Mouse (Mus musculus): ENCODE measurements at regions not wholly inside any gene's neighbourhood (a gene's known extent, or its start where the extent isn't known, plus 50 kb on each side); places are given as distances from the start of the nearest gene placed in this dataset.

GRCm38 (mm10) chr8:103281801-103282200, 496.4 kb upstream of the Cdh11 start:
- H3K27ac ChIP-seq (replicated peaks): no peak overlapping the region
- no peaks in the 10 kb centered on the region for H3K36me3 ChIP-seq
- WGBS: 55% methylated on average over 1 of the region's 1 CpGs

GRCm38 (mm10) chr8:103288561-103288974, 503.1 kb upstream of the Cdh11 start:
- Histone ChIP-seq H3K4me1 (peaks cover 6% of the 10 kb centered on the region), H3K27ac (replicated peaks) (no peak overlapping the region), H3K27me3 (peaks cover 10% of the 10 kb centered on the region; the same call in 1 of the 2 replicates), H3K36me3 (no peaks in the 10 kb centered on the region), H3K9ac (replicated peaks) (no peak overlapping the region), H3K9me3 (no peaks in the 10 kb centered on the region), H3K4me3 (no peak overlapping the region), H3K4me2 (replicated peaks) (no peak overlapping the region)
- WGBS: 57% methylated on average over 12 of the region's 12 CpGs
- ATAC-seq (ENCODE audit: low FRiP score, low read depth): peak; percentile 38; the same call in 1 of the 2 replicates

More at GRCm38 (mm10) chr8:103281801-103282200, 496.4 kb upstream of the Cdh11 start:
- no peak for ATAC-seq (ENCODE audit: low FRiP score, low read depth)
- Histone ChIP-seq H3K27me3 (no peaks in the 10 kb centered on the region), H3K4me3 (no peak overlapping the region), H3K4me1 (no peaks in the 10 kb centered on the region), H3K9me3 (no peaks in the 10 kb centered on the region), H3K4me2 (replicated peaks) (no peak overlapping the region), H3K9ac (replicated peaks) (no peak overlapping the region)

GRCm38 (mm10) chr8:103292896-103293295, 507.5 kb upstream of the Cdh11 start:
- ATAC-seq (ENCODE audit: low FRiP score, low read depth): no peak
- no peak overlapping the region for H3K27ac ChIP-seq (replicated peaks)
- H3K4me2 ChIP-seq (replicated peaks): no peak overlapping the region
- no peak overlapping the region for H3K4me3 ChIP-seq
- no peaks in the 10 kb centered on the region for H3K9me3 ChIP-seq
- H3K4me1 ChIP-seq: peaks cover 6% of the 10 kb centered on the region
- no peaks in the 10 kb centered on the region for H3K36me3 ChIP-seq
- WGBS: 75% methylated on average over 2 of the region's 2 CpGs
- peaks cover 10% of the 10 kb centered on the region; the same call in 1 of the 2 replicates for H3K27me3 ChIP-seq
- H3K9ac ChIP-seq (replicated peaks): no peak overlapping the region

GRCm38 (mm10) chr8:103306476-103307183, 521.2 kb upstream of the Cdh11 start:
- no peak overlapping the region for H3K4me3 ChIP-seq
- no peaks in the 10 kb centered on the region for H3K36me3 ChIP-seq
- H3K9ac ChIP-seq (replicated peaks): no peak overlapping the region
- no peak for ATAC-seq (ENCODE audit: low FRiP score, low read depth)
- no peaks in the 10 kb centered on the region for H3K27me3 ChIP-seq
- H3K4me1 ChIP-seq: no peaks in the 10 kb centered on the region
- no peaks in the 10 kb centered on the region for H3K9me3 ChIP-seq
- H3K27ac ChIP-seq (replicated peaks): no peak overlapping the region
- no peak overlapping the region for H3K4me2 ChIP-seq (replicated peaks)
- 61% methylated on average over 1 of the region's 1 CpGs for WGBS

GRCm38 (mm10) chr8:103313576-103313975, 528.1 kb upstream of the Cdh11 start:
- no peak for ATAC-seq (ENCODE audit: low FRiP score, low read depth)
- Histone ChIP-seq H3K4me3 (no peak overlapping the region), H3K27ac (replicated peaks) (no peak overlapping the region), H3K27me3 (peaks cover 4% of the 10 kb centered on the region), H3K9me3 (no peaks in the 10 kb centered on the region), H3K36me3 (no peaks in the 10 kb centered on the region), H3K9ac (replicated peaks) (no peak overlapping the region), H3K4me1 (peaks cover 11% of the 10 kb centered on the region; the same call in 1 of the 2 replicates), H3K4me2 (replicated peaks) (no peak overlapping the region)
- WGBS: 55% methylated on average over 1 of the region's 1 CpGs

GRCm38 (mm10) chr8:103314279-103315022, 529.0 kb upstream of the Cdh11 start:
- ATAC-seq (ENCODE audit: low FRiP score, low read depth): peak; percentile 90
- Histone ChIP-seq H3K4me1 (peaks cover 11% of the 10 kb centered on the region; the same call in 1 of the 2 replicates), H3K4me2 (replicated peaks) (no peak overlapping the region), H3K9ac (replicated peaks) (no peak overlapping the region), H3K4me3 (no peak overlapping the region), H3K27me3 (peaks cover 4% of the 10 kb centered on the region), H3K27ac (replicated peaks) (no peak overlapping the region), H3K36me3 (no peaks in the 10 kb centered on the region), H3K9me3 (no peaks in the 10 kb centered on the region)
- 0% methylated on average over 1 of the region's 1 CpGs for WGBS

- no peak overlapping the region for H3K4me2 ChIP-seq (replicated peaks)
- ATAC-seq (ENCODE audit: low FRiP score, low read depth): no peak
- H3K27ac ChIP-seq (replicated peaks): no peak overlapping the region
- no peaks in the 10 kb centered on the region for H3K9me3 ChIP-seq
- peaks cover 11% of the 10 kb centered on the region; the same call in 1 of the 2 replicates for H3K4me1 ChIP-seq
- H3K9ac ChIP-seq (replicated peaks): no peak overlapping the region
- H3K4me3 ChIP-seq: no peak overlapping the region
- peaks cover 4% of the 10 kb centered on the region for H3K27me3 ChIP-seq
- 69% methylated on average over 1 of the region's 1 CpGs for WGBS
- no peaks in the 10 kb centered on the region for H3K36me3 ChIP-seq
Measured at GRCm38 (mm10) chr8:103315742-103316141, 530.3 kb upstream of the Cdh11 start.

- Histone ChIP-seq H3K4me1 (peaks cover 11% of the 10 kb centered on the region; the same call in 1 of the 2 replicates), H3K9me3 (no peaks in the 10 kb centered on the region), H3K27me3 (peaks cover 4% of the 10 kb centered on the region), H3K9ac (replicated peaks) (no peak overlapping the region), H3K36me3 (no peaks in the 10 kb centered on the region), H3K4me2 (replicated peaks) (no peak overlapping the region), H3K27ac (replicated peaks) (no peak overlapping the region), H3K4me3 (no peak overlapping the region)
- WGBS: 55% methylated on average over 5 of the region's 5 CpGs
- no peak for ATAC-seq (ENCODE audit: low FRiP score, low read depth)
Measured at GRCm38 (mm10) chr8:103316691-103317091, 531.2 kb upstream of the Cdh11 start.

GRCm38 (mm10) chr8:103317149-103317725, 531.8 kb upstream of the Cdh11 start:
- no peaks in the 10 kb centered on the region for H3K36me3 ChIP-seq
- H3K4me3 ChIP-seq: no peak overlapping the region
- no peak overlapping the region for H3K9ac ChIP-seq (replicated peaks)
- no peak overlapping the region for H3K4me2 ChIP-seq (replicated peaks)
- no peak overlapping the region for H3K27ac ChIP-seq (replicated peaks)
- ATAC-seq (ENCODE audit: low FRiP score, low read depth): no peak
- H3K9me3 ChIP-seq: no peaks in the 10 kb centered on the region
- peaks cover 11% of the 10 kb centered on the region; the same call in 1 of the 2 replicates for H3K4me1 ChIP-seq
- peaks cover 4% of the 10 kb centered on the region for H3K27me3 ChIP-seq
- 89% methylated on average over 2 of the region's 2 CpGs for WGBS

- no peak overlapping the region for H3K27ac ChIP-seq (replicated peaks)
- H3K4me2 ChIP-seq (replicated peaks): no peak overlapping the region
- H3K4me1 ChIP-seq: no peaks in the 10 kb centered on the region
- no peak overlapping the region for H3K9ac ChIP-seq (replicated peaks)
- no peaks in the 10 kb centered on the region for H3K27me3 ChIP-seq
- no peak for ATAC-seq (ENCODE audit: low FRiP score, low read depth)
- no peaks in the 10 kb centered on the region for H3K9me3 ChIP-seq
- no peak overlapping the region for H3K4me3 ChIP-seq
- no peaks in the 10 kb centered on the region for H3K36me3 ChIP-seq
Measured at GRCm38 (mm10) chr8:103324016-103324665, 538.7 kb upstream of the Cdh11 start.

- WGBS: 68% methylated on average over 2 of the region's 2 CpGs
- H3K36me3 ChIP-seq: no peaks in the 10 kb centered on the region
Measured at GRCm38 (mm10) chr8:103331415-103331814, 546.0 kb upstream of the Cdh11 start.

GRCm38 (mm10) chr8:103337314-103337713, 551.9 kb upstream of the Cdh11 start:
- Histone ChIP-seq H3K27ac (replicated peaks) (no peak overlapping the region), H3K4me1 (no peaks in the 10 kb centered on the region), H3K9ac (replicated peaks) (no peak overlapping the region), H3K4me3 (no peak overlapping the region), H3K9me3 (no peaks in the 10 kb centered on the region), H3K4me2 (replicated peaks) (no peak overlapping the region), H3K27me3 (no peaks in the 10 kb centered on the region), H3K36me3 (no peaks in the 10 kb centered on the region)
- 88% methylated on average over 3 of the region's 3 CpGs for WGBS
- no peak for ATAC-seq (ENCODE audit: low FRiP score, low read depth)

More at GRCm38 (mm10) chr8:103331415-103331814, 546.0 kb upstream of the Cdh11 start:
- no peaks in the 10 kb centered on the region for H3K9me3 ChIP-seq
- no peak overlapping the region for H3K9ac ChIP-seq (replicated peaks)
- H3K4me3 ChIP-seq: no peak overlapping the region
- no peaks in the 10 kb centered on the region for H3K27me3 ChIP-seq
- no peak overlapping the region for H3K4me2 ChIP-seq (replicated peaks)
- H3K27ac ChIP-seq (replicated peaks): no peak overlapping the region
- H3K4me1 ChIP-seq: no peaks in the 10 kb centered on the region
- no peak for ATAC-seq (ENCODE audit: low FRiP score, low read depth)
